Mouse (Mus musculus) midbrain, embryonic 16.5 days (tissue): Measurements from ENCODE around the gene Cpe. TPM values are rescaled to one million over a fixed set of nuclear protein-coding genes. Genes with fewer than 3 reads are reported as not detected.

ENCODE experiments used
- ATAC-seq: fragments of 200-750 bp; cut with Nextera tagmentation; 2 replicates; pipeline ENCODE4 v1.8.0; 2017; ENCODE audit warnings: moderate TSS enrichment
- H3K27ac ChIP-seq: fragments of 300-500 bp; sonication (generic); 2 replicates; pipeline ENCODE4 v1.5.1; 2014; ENCODE audit warnings: mild to moderate bottlenecking, low read length, mixed read lengths
- H3K27me3 ChIP-seq: fragments of 300-500 bp; sonication (generic); 2 replicates; pipeline ENCODE4 v1.6.1; 2014; ENCODE audit warnings: low read depth, low read length, mixed read lengths; ENCODE audit not compliant: control insufficient read depth, insufficient read depth
- H3K36me3 ChIP-seq: fragments of 300-500 bp; sonication (generic); 2 replicates; pipeline ENCODE4 v1.6.1; 2014; ENCODE audit warnings: mild to moderate bottlenecking, low read length, moderate library complexity, mixed read lengths; ENCODE audit not compliant: control insufficient read depth, insufficient read depth
- H3K4me1 ChIP-seq: fragments of 300-500 bp; sonication (generic); 2 replicates; pipeline ENCODE4 v1.6.1; 2014; ENCODE audit warnings: mild to moderate bottlenecking, low read length, mixed read lengths; ENCODE audit not compliant: control insufficient read depth, insufficient read depth
- H3K4me2 ChIP-seq: fragments of 300-500 bp; sonication (generic); 2 replicates; pipeline ENCODE4 v1.6.1; 2014; ENCODE audit warnings: mild to moderate bottlenecking, low read length, mixed read lengths
- H3K4me3 ChIP-seq: fragments of 300-500 bp; sonication (generic); 2 replicates; pipeline ENCODE4 v1.5.1; 2014; ENCODE audit warnings: low read depth, mild to moderate bottlenecking, low read length, moderate library complexity, mixed read lengths
- H3K9ac ChIP-seq: fragments of 300-500 bp; sonication (generic); 2 replicates; pipeline ENCODE4 v1.6.1; 2014; ENCODE audit warnings: low read depth, low read length, mixed read lengths
- H3K9me3 ChIP-seq: fragments of 300-500 bp; sonication (generic); replicated peaks from 2 replicates; pipeline ENCODE4 v1.6.1; 2014; ENCODE audit warnings: mild to moderate bottlenecking, low read length, mixed read lengths; ENCODE audit not compliant: control insufficient read depth, poor library complexity, severe bottlenecking
- WGBS: fragments of 180-500 bp; shearing (Covaris S2); extraction: QIAGEN DNeasy Blood & Tissue Kit; methylation state at CpG from one replicate; pipeline ENCODE4 v1.1.7; 2014; 5-methylcytosine and 5-hydroxymethylcytosine counted together
- polyA plus RNA-seq: library from polyadenylated mRNA; unstranded; fragments of >200 nt; fragmentation: Nextera tagmentation; extraction: Ambion mirVana; gene quantifications from 2 replicates; pipeline ENCODE4 v1.2.1, GENCODE M21; 2015

The Cpe gene
- polyA plus RNA-seq, 1 experiment from 2014 or later, result 1,054 TPM

GRCm38 (mm10) chr8:64647148-64647547 lies 45.7 kb downstream of the Cpe start:
- no peaks in the 10 kb centered on the region for H3K27me3 ChIP-seq
- 0 out of 2 replicates have a peak overlapping the region, but pooled peaks have one; percentile 9 for H3K27ac ChIP-seq
- no peak overlapping the region for H3K4me3 ChIP-seq
- H3K36me3 ChIP-seq, result no peaks in the 10 kb centered on the region
- H3K4me2 ChIP-seq, result no peak overlapping the region
- no peaks in the 10 kb centered on the region for H3K9me3 ChIP-seq
- WGBS, result 89% methylated on average over 3 of the region's 3 CpGs
- 0 out of 2 replicates have a peak, but pooled peaks cover 4% of the 10 kb centered on the region for H3K4me1 ChIP-seq
- H3K9ac ChIP-seq, result no peak overlapping the region
- ATAC-seq, result no peak

DNA sequence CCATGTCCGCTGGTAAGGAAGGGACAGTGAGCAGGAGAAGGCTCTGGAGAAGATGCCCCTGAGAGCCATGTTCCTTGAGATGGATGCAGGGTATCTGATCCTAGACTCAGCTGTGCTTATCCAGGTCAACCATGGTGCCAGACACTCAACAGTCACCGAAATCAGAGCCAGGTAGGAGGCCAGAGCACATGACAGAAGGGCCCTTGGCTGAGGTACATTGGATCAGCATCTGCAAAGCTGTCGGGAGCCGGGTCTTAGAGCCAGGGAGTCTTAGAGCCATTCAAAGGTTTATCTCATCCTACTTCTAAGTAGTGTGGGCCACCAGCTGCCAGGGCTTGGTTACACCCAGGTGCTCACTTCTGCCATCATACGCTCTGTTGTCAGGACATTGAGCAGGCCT lies 46.4 kb downstream of the Cpe start:
- Histone ChIP-seq H3K27ac (no peak overlapping the region), H3K9me3 (no peaks in the 10 kb centered on the region), H3K4me2 (no peak overlapping the region), H3K27me3 (no peaks in the 10 kb centered on the region), H3K4me1 (0 out of 2 replicates have a peak, but pooled peaks cover 4% of the 10 kb centered on the region), H3K4me3 (no peak overlapping the region), H3K36me3 (no peaks in the 10 kb centered on the region), H3K9ac (no peak overlapping the region)
- 95% methylated on average over 5 of the region's 5 CpGs for WGBS
- no peak for ATAC-seq

DNA sequence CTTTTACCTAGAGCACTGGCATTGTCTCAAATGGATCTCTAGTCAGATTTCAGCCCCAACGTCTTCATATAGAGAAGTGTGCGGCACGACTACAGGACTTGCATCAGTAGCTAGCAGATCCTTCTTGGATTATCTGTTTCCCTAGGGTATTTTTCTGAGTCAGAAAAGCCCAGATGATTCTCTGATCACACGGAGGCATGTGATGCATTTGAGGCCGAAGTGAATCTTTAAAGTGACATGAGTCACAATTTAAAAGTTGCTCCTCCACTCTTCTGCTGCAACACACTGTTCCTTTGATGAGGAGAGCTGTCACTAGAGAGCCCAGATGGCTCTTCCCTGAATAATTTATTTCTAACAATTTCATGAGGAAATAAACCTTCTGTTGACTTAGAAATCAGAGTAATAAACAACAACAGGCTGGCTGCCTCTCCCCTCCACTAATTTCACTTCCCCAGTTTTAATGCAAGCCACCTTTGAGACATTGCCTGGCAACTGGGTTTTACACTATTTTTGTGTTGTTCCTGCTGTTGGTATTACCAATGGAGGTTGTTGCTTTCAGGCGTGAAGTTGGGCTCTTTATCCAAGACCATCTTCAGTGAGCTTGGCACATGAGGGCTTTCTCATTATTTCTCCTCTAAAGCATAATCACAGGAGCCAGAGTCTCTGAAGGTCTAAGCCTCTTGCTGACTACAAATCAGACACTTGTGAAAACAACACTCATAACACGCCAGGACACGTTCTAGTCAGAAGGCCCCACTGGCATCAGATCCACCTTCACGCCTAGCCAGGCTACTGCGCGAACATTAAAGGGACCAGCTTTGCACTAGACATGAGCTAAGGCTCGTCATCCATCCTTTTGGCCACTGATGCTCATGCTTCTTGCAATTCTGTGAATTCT lies 48.5 kb downstream of the Cpe start:
- Histone ChIP-seq H3K9me3 (no peaks in the 10 kb centered on the region), H3K4me3 (no peak overlapping the region), H3K36me3 (no peaks in the 10 kb centered on the region), H3K4me1 (peaks cover 14% of the 10 kb centered on the region), H3K4me2 (no peak overlapping the region), H3K27ac (0 out of 2 replicates have a peak overlapping the region, but pooled peaks have one; percentile 6), H3K27me3 (no peaks in the 10 kb centered on the region), H3K9ac (no peak overlapping the region)
- WGBS, result 68% methylated on average over 12 of the region's 12 CpGs
- peak; percentile 43; the same call in 1 of the 2 replicates for ATAC-seq

GRCm38 (mm10) chr8:64643382-64643781 lies 49.5 kb downstream of the Cpe start:
- H3K4me1 ChIP-seq, result peaks cover 14% of the 10 kb centered on the region
- 87% methylated on average over 4 of the region's 4 CpGs for WGBS
- no peak overlapping the region for H3K4me3 ChIP-seq
- H3K27me3 ChIP-seq, result no peaks in the 10 kb centered on the region
- H3K27ac ChIP-seq, result no peak overlapping the region
- ATAC-seq, result no peak
- no peaks in the 10 kb centered on the region for H3K9me3 ChIP-seq
- H3K4me2 ChIP-seq, result no peak overlapping the region
- H3K9ac ChIP-seq, result no peak overlapping the region
- H3K36me3 ChIP-seq, result no peaks in the 10 kb centered on the region

DNA sequence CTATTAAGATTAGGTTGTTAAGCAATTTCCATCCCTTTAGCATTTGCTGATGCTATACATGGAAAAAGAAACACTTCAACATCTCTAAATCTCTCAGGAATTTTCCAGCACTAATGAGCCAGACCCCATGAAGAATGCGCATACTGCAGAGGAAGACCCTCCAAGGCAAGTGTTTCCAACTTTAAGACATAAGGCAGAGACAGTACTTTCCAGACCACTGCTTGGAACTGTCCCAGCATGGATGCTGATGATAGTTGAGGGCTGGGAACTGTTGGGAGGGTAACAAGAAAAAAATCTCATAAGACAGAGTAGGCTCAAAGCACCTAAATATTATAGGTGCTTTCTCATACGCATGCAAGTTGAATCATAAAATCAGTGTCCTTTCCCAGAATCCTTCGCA lies 50.1 kb downstream of the Cpe start:
- Histone ChIP-seq H3K9ac (no peak overlapping the region), H3K27ac (no peak overlapping the region), H3K4me2 (no peak overlapping the region), H3K9me3 (no peaks in the 10 kb centered on the region), H3K36me3 (no peaks in the 10 kb centered on the region), H3K27me3 (no peaks in the 10 kb centered on the region), H3K4me3 (no peak overlapping the region), H3K4me1 (peaks cover 14% of the 10 kb centered on the region)
- no peak for ATAC-seq
- WGBS, result 95% methylated on average over 3 of the region's 3 CpGs

- ATAC-seq, result no peak
- Histone ChIP-seq H3K4me2 (no peak overlapping the region), H3K4me1 (peaks cover 12% of the 10 kb centered on the region)
These were observed 52.3 kb downstream of the Cpe start for GRCm38 (mm10) chr8:64640599-64640998.

DNA sequence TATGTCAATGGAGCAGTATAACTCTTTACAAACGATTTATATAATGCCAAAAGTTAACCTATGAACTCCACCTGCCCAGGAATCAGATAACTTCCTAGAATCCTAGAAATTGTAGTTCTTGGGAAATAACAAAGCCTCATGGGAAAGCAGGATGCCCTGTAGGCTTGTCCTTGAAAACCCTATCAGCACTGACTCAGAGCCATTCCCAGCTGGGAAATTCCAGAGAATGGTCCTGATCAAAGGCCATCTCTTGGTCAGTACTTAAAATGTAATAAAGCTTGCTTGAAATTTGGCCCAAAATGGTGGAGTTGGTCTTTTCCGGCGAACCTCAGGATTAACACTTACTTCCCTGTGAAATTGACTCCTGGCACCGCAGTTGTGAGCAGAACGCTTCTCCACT lies 53.2 kb downstream of the Cpe start:
- H3K4me2 ChIP-seq, result no peak overlapping the region
- no peaks in the 10 kb centered on the region for H3K36me3 ChIP-seq
- H3K27me3 ChIP-seq, result no peaks in the 10 kb centered on the region
- no peak overlapping the region for H3K9ac ChIP-seq
- no peak overlapping the region for H3K27ac ChIP-seq
- peaks cover 11% of the 10 kb centered on the region for H3K4me1 ChIP-seq
- 90% methylated on average over 5 of the region's 5 CpGs for WGBS
- H3K4me3 ChIP-seq, result no peak overlapping the region
- H3K9me3 ChIP-seq, result no peaks in the 10 kb centered on the region
- no peak for ATAC-seq

More at GRCm38 (mm10) chr8:64640599-64640998, 52.3 kb downstream of the Cpe start:
- no peak overlapping the region for H3K4me3 ChIP-seq
- no peak overlapping the region for H3K27ac ChIP-seq
- no peaks in the 10 kb centered on the region for H3K36me3 ChIP-seq
- WGBS, result 39% methylated on average over 1 of the region's 1 CpGs
- no peak overlapping the region for H3K9ac ChIP-seq
- H3K27me3 ChIP-seq, result no peaks in the 10 kb centered on the region
- H3K9me3 ChIP-seq, result no peaks in the 10 kb centered on the region

DNA sequence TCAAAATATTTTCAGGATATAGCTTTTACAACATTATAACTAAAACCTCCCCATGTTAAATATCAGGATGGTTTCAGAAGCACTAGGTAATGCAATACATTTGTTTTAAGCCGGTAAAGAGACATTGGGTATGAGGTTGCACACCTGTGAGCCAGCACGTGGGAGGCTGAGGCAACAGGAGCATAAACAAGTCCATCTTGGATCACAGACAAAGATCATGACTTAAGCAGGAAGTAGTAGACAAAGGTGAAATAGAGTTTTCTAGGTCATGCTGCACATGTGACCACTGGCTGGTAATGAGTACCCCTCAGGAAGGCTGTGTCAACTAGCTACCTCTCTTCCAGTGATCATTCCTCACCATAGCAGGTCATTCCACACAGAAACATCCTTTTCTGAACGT lies 58.0 kb downstream of the Cpe start:
- Histone ChIP-seq H3K27ac (no peak overlapping the region), H3K4me2 (no peak overlapping the region), H3K27me3 (no peaks in the 10 kb centered on the region), H3K9ac (no peak overlapping the region), H3K4me3 (no peak overlapping the region), H3K4me1 (peaks cover 2% of the 10 kb centered on the region; the same call in 1 of the 2 replicates), H3K36me3 (no peaks in the 10 kb centered on the region), H3K9me3 (no peaks in the 10 kb centered on the region)
- no peak for ATAC-seq
- whole genome bisulfite sequencing, result 90% methylated on average over 3 of the region's 3 CpGs

- Histone ChIP-seq H3K4me3 (no peak overlapping the region), H3K36me3 (no peaks in the 10 kb centered on the region), H3K9me3 (no peaks in the 10 kb centered on the region), H3K4me1 (peaks cover 4% of the 10 kb centered on the region; the same call in 1 of the 2 replicates), H3K4me2 (no peak overlapping the region), H3K27ac (no peak overlapping the region), H3K27me3 (no peaks in the 10 kb centered on the region), H3K9ac (no peak overlapping the region)
- ATAC-seq, result no peak
- WGBS, result 51% methylated on average over 8 of the region's 8 CpGs
These were observed 58.6 kb downstream of the Cpe start for GRCm38 (mm10) chr8:64634131-64634865.
